Mouse (Mus musculus) heart, adult 8-10 months (tissue): ENCODE measurements around the gene Zp3. TPM values are rescaled to one million over a fixed set of nuclear protein-coding genes. Genes with fewer than 3 reads are reported as not detected.

Experiments
- DNase-seq: peaks from one replicate; pipeline ENCODE4 v3.0.0; 2022; ENCODE audit warnings: low spot score
- total RNA-seq, 4 experiments: library from RNA; stranded (reverse); gene quantifications; 2 replicates each; pipeline ENCODE4 v1.2.4; 2022

Gene Zp3
- total RNA-seq, 4 experiments from 2014 or later, result not detected

- DNase-seq, result no peak
These were observed 17.8 kb upstream of the Zp3 start for GRCm38 (mm10) chr5:135962125-135962491.

- DNase-seq, result peak; percentile 99
These were observed 17.2 kb upstream of the Zp3 start for GRCm38 (mm10) chr5:135962492-135963279.

- no peak for DNase-seq
These were observed 16.6 kb upstream of the Zp3 start for GRCm38 (mm10) chr5:135963280-135963627.

- no peak for DNase-seq
These were observed 14.4 kb upstream of the Zp3 start for GRCm38 (mm10) chr5:135965501-135965930.

- DNase-seq, result no peak
These were observed 13.0 kb upstream of the Zp3 start for GRCm38 (mm10) chr5:135966866-135967265.

- peak; percentile 46 for DNase-seq
These were observed 11.1 kb upstream of the Zp3 start for GRCm38 (mm10) chr5:135968781-135969180.

GRCm38 (mm10) chr5:135970247-135970646 lies 9.7 kb upstream of the Zp3 start:
- no peak for DNase-seq

- no peak for DNase-seq
These were observed 8.0 kb upstream of the Zp3 start for GRCm38 (mm10) chr5:135971876-135972275.

- DNase-seq, result no peak
These were observed 5.5 kb upstream of the Zp3 start, which contains the start of gene Ssc4d for GRCm38 (mm10) chr5:135974365-135974764. Ssc4d (minus strand) TSS chr5:135974531.

- DNase-seq, result no peak
These were observed 3.8 kb upstream of the Zp3 start for GRCm38 (mm10) chr5:135975893-135976668.

- no peak for DNase-seq
These were observed 518 bp upstream of the Zp3 start for GRCm38 (mm10) chr5:135979381-135979780.

GRCm38 (mm10) chr5:135982398-135982797 lies 2.5 kb downstream of the Zp3 start:
- DNase-seq, result peak; percentile 73

GRCm38 (mm10) chr5:135984546-135985044 lies 4.7 kb downstream of the Zp3 start:
- no peak for DNase-seq

GRCm38 (mm10) chr5:135987248-135987647 lies 7.3 kb downstream of the Zp3 start:
- DNase-seq, result no peak

- no peak for DNase-seq
These were observed 10.7 kb downstream of the Zp3 start for GRCm38 (mm10) chr5:135990601-135991000.

GRCm38 (mm10) chr5:135993381-135993965 lies 13.6 kb downstream of the Zp3 start:
- no peak for DNase-seq

GRCm38 (mm10) chr5:135994335-135994724 lies 14.4 kb downstream of the Zp3 start:
- no peak for DNase-seq

GRCm38 (mm10) chr5:135994725-135995687 lies 15.1 kb downstream of the Zp3 start, which contains the start of gene Dtx2:
Dtx2 (plus strand) TSS chr5:135994800.
- DNase-seq, result peak; percentile 92

GRCm38 (mm10) chr5:135996162-135996561 lies 16.3 kb downstream of the Zp3 start:
- no peak for DNase-seq

- DNase-seq, result no peak
These were observed 21.3 kb downstream of the Zp3 start for GRCm38 (mm10) chr5:136001222-136001621.

GRCm38 (mm10) chr5:136002325-136002724 lies 22.4 kb downstream of the Zp3 start:
- no peak for DNase-seq
